Mouse (Mus musculus) testis, adult 2 months (tissue): ENCODE results near the gene Robo4. TPM values are rescaled to one million over a fixed set of nuclear protein-coding genes. Genes with fewer than 3 reads are reported as not detected.
A peak's percentile ranks its signal among the peaks of the same experiment; 100 is the strongest.

Experiments used
- H3K27ac ChIP-seq: fragments of 200-500 bp; 2 replicates; pipeline ENCODE4 v1.5.1; 2012; ENCODE audit warnings: low read depth, low read length; ENCODE audit not compliant: control insufficient read depth, insufficient read depth
- H3K27me3 ChIP-seq: fragments of 200-500 bp; 2 replicates; pipeline ENCODE4 v1.6.1; 2012; ENCODE audit warnings: mild to moderate bottlenecking, low read length, moderate library complexity; ENCODE audit not compliant: control insufficient read depth, insufficient read depth
- H3K36me3 ChIP-seq: fragments of 200-500 bp; 2 replicates; pipeline ENCODE4 v1.6.1; 2012; ENCODE audit warnings: mild to moderate bottlenecking, low read length; ENCODE audit not compliant: control insufficient read depth, insufficient read depth
- H3K4me1 ChIP-seq: fragments of 200-500 bp; 2 replicates; pipeline ENCODE4 v1.6.1; 2012; ENCODE audit warnings: low read length; ENCODE audit not compliant: control insufficient read depth, insufficient read depth
- H3K4me3 ChIP-seq: fragments of 200-500 bp; 2 replicates; pipeline ENCODE4 v1.5.1; 2012; ENCODE audit warnings: low read depth, mild to moderate bottlenecking, low read length, moderate library complexity, mixed read lengths; ENCODE audit not compliant: control insufficient read depth
- CTCF ChIP-seq: fragments of 200-500 bp; IDR thresholded peaks from 2 replicates; pipeline ENCODE4 v1.5.1; 2012; ENCODE audit warnings: low read depth, mild to moderate bottlenecking, inconsistent platforms, low read length, moderate library complexity; ENCODE audit not compliant: control insufficient read depth, insufficient read depth, insufficient replicate concordance
- POLR2A ChIP-seq: fragments of 200-500 bp; IDR thresholded peaks from 2 replicates; pipeline ENCODE4 v1.6.1; 2012; ENCODE audit warnings: low read depth, mild to moderate bottlenecking, inconsistent platforms, low read length, moderate library complexity; ENCODE audit not compliant: control insufficient read depth
- polyA plus RNA-seq: library from polyadenylated mRNA; depleted of rRNA; stranded (reverse); fragments of >200 nt; gene quantifications from 2 replicates; pipeline ENCODE4 v1.2.3, GENCODE M21; 2012

The Robo4 gene
- polyA plus RNA-seq, 1 experiment: 1.0 TPM

DNA sequence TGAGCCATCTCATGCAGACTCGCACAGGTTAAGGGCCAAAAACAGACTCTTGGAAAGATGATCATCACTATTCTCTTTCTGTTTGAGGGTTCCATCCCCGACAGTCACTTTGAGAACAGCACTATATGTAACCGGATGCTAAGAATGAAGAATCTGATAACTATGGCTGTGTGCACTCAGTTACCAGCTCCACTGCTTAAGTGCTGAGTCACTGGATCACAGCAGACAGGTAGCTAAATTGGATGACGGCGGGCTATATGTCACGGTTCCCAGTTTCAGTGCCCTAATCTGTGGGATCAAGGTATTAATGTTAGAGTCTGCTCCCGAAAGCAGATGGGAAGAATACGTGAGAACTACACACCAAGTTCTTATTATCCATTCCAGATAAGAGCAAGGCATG, 54.2 kb downstream of the Robo4 start:
- H3K36me3 ChIP-seq: no peaks in the 10 kb centered on the region
- no peak overlapping the region for H3K27ac ChIP-seq
- H3K4me3 ChIP-seq: no peak overlapping the region
- H3K4me1 ChIP-seq: peaks cover 14% of the 10 kb centered on the region
- no peaks in the 10 kb centered on the region for H3K27me3 ChIP-seq
- TF ChIP-seq CTCF: no peak
- no peak for TF ChIP-seq POLR2A

DNA sequence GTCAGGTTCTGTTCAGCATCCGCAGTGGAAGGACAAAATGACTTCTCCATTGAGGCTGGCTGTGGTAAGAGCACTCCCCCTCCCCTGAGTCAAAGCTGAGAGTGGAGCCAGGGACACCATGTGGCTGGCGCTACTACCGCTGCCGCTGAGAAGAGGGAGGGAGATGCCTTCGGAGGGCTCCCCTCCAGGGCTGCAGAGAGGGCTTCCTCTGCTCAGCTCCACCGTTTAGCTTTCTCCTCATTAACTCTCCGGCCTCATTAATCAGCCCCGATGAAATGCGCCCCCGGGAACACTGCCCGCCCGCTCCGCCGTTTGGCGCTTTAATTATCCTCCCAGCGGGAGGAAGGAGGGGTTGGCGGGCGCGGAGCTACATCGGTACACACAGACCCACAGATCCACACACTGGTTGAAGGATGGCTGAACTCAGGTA, 54.8 kb downstream of the Robo4 start:
- Histone ChIP-seq H3K4me3 (no peak overlapping the region; the same call in 1 of the 2 replicates), H3K36me3 (no peaks in the 10 kb centered on the region), H3K27ac (no peak overlapping the region), H3K27me3 (no peaks in the 10 kb centered on the region), H3K4me1 (peaks cover 14% of the 10 kb centered on the region)
- TF ChIP-seq CTCF (no peak), POLR2A (no peak)

DNA sequence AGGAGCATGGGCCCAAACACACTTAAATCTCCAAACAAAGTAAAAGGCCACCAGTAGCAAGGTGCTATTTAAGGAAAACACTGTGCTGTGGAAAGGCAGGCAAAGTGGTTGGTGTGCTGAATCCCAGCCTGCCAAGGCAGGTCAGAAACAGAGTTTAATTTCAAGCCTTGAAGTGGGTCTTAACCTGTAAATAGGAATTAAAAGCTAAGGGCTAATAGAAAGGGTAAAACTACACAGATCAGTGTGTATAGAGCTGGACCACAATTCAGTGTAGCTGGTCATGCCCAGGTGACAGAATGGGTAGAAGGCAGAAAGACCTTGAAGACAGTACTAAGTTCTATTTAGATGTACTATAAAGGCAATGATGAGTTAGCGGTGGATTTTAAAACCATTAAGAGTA, 55.5 kb downstream of the Robo4 start:
- Histone ChIP-seq H3K4me3 (no peak overlapping the region), H3K4me1 (peaks cover 14% of the 10 kb centered on the region), H3K27me3 (no peaks in the 10 kb centered on the region)

DNA sequence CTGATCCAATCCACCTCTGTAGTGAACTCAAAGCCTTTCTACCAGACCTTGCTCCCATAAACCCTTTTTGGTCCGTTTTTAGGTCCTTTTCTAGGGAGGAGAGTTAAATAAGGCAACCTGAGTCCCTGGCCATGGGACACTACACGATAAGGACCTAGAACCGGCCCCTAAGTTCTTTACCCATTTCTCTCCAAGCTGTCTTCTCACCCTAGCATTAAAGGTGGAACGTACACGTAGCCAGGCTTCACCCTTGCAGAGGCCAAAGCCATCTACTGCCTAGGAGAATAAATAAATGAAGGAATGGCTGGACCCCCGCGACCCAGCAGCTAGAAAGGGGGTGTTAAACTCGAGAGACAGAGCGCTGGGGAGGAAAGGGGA, 58.0 kb downstream of the Robo4 start:
- peaks cover 14% of the 10 kb centered on the region for H3K4me1 ChIP-seq
- H3K4me3 ChIP-seq: no peak overlapping the region
- H3K36me3 ChIP-seq: no peaks in the 10 kb centered on the region
- H3K27me3 ChIP-seq: no peaks in the 10 kb centered on the region
- no peak for TF ChIP-seq POLR2A
- no peak for TF ChIP-seq CTCF
- no peak overlapping the region for H3K27ac ChIP-seq

More for the DNA sequence above, 55.5 kb downstream of the Robo4 start:
- Histone ChIP-seq H3K36me3 (no peaks in the 10 kb centered on the region), H3K27ac (no peak overlapping the region)
- TF ChIP-seq POLR2A (no peak), CTCF (no peak)

DNA sequence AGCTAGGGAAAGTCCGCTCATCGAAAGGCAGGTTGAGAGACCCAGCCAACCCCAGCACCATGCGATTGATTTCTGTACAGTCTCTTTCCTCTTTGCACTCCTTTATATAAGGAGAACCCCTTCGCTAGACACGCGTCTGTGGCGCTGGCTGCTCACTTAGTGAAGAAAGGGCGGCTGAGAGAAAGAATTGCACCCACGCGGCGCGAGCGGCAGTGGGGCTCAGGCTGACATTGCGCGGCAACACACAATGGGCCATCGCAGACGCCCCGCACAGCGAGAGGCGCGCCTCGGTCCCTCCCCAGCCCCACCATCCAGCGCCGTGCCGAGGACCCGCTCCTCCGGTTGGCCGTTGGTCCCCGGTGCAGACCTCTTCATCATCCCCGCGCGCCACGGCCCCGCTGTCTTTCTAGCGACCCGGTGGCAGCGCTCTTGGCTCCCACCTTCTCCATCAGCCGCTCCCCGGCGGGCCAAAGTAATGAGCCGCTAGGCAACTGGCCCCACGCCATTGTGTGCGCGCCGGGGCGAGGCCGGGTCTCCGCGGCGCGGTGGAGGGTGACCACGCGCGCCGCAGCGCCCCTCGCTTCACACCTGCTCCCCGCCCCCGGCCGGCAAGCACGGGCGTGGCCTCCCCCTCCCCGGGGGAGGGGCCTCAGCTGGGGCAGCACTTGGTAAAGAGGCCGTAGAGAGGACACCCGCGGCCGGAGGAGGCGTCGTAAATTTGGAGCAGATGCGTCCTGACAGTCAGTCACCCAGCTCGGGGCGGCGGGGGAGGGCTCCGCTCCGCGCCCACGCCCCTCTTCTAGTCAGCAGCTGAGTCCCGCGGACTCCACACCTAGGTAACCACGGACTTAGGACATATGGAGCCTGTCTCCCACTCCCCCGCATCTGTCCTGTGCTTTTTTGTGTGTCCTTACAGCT, 58.6 kb downstream of the Robo4 start:
- no peak for TF ChIP-seq POLR2A
- H3K4me1 ChIP-seq: peaks cover 14% of the 10 kb centered on the region
- peak overlapping the region; percentile 41 for H3K4me3 ChIP-seq
- H3K36me3 ChIP-seq: no peaks in the 10 kb centered on the region
- H3K27ac ChIP-seq: no peak overlapping the region
- H3K27me3 ChIP-seq: no peaks in the 10 kb centered on the region

DNA sequence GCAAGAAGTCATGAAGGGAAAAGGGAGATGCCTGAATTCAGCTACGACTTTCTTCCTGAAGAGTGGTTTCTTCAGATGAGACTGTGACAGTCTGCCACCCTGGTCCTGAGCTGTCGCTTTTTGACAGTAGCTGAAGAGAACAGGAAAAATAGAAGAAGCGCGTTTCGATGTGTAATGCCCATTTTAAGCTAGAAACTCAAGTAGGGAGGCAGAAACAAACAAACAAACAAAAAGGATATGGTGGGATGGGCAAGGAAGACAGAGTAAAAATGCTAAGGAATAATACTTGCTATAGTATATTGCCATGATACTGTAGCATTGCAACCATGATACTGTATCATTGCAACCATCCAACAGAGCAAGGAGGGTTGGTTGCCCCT, 59.3 kb downstream of the Robo4 start:
- no peaks in the 10 kb centered on the region for H3K36me3 ChIP-seq
- H3K27ac ChIP-seq: no peak overlapping the region
- H3K27me3 ChIP-seq: no peaks in the 10 kb centered on the region
- H3K4me3 ChIP-seq: peak overlapping the region; percentile 41
- H3K4me1 ChIP-seq: peaks cover 14% of the 10 kb centered on the region
- TF ChIP-seq CTCF (no peak), POLR2A (no peak)

DNA sequence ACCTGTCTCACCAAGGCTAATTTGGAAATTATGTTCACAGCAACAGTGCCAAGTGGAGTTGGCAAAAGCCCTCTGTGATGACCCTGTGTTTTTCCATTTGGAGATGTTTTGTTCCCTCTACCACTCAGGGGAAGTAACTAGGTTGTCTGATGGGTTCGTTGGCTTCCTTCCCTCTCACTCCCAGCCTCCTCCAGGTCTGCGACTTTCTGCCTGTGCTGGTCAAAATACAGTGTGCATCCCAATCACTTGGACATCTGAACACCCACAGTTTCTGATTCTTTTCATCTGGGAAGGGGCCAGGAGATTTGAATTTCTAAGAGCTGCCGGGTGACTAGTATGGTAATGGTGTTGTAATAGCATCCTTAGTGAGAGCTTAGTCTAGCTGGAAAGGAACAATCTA, 59.9 kb downstream of the Robo4 start:
- no peak for TF ChIP-seq CTCF
- no peak for TF ChIP-seq POLR2A
- no peaks in the 10 kb centered on the region for H3K36me3 ChIP-seq
- peaks cover 11% of the 10 kb centered on the region for H3K4me1 ChIP-seq
- H3K4me3 ChIP-seq: no peak overlapping the region
- H3K27ac ChIP-seq: no peak overlapping the region
- no peaks in the 10 kb centered on the region for H3K27me3 ChIP-seq
